ENCODE assay signal across 14 mouse cellular contexts in the genomic region with DNA sequence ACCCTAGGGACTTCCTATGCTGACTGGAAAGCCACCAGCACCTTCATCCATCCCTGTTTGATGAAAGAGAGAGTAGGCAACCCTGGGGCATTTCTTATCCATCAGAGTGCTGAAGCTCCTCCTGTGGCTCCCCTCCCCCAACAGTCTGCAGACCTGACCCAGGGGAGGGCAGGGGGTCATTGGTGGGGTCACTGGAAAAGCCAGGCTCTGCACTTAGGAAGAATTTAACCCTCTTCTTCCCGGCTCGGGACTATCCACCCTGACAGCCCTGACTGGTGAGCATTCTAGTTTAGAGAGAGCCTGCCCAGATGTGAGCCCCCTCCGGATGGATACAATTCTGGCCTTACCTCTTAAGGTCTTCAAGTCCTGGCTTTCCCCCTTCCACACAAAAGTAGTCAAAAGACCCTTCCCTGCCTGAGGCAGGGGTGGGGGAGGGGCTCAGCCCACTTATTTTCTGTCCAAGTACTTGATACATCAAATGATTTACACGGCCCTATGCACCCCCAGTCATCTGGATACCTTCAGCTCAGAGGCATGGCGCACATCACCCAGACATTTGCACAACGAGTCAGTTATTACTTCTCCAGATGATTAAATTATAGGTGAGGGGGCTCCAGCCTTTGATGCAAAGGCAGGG. TPM values are rescaled to one million over a fixed set of nuclear protein-coding genes. Genes with fewer than 3 reads are reported as not detected.
A peak's percentile ranks its signal among the peaks of the same experiment; 100 is the strongest.
DNase-seq lines count a peak whose midpoint lies in the region; ATAC-seq and TF ChIP-seq lines count a peak whose summit lies in the region.
"Had no signal": no experiment of that assay in that cellular context is flagged by ENCODE, and none has a peak within 500 bp of the region (broad histone marks: within the 10 kb centered on the region; RNA-seq: fewer than 3 reads in every experiment).

No protein-coding gene starts in this region.

- peaks cover 12% of the 10 kb centered on the region for H3K36me3 ChIP-seq in forebrain, embryonic 10.5 days (replicated peaks)
- H3K36me3 ChIP-seq in forebrain, embryonic 13.5 days (ENCODE audit: poor library complexity, severe bottlenecking) = no peaks in the 10 kb centered on the region
- no peaks in the 10 kb centered on the region for H3K36me3 ChIP-seq in liver, postnatal 0 days (replicated peaks; ENCODE audit: insufficient read depth, low read length)
- H3K36me3 ChIP-seq in embryonic facial prominence, embryonic 10.5 days (replicated peaks) = peaks cover 11% of the 10 kb centered on the region; the same call in 1 of the 2 replicates
- no peaks in the 10 kb centered on the region for H3K36me3 ChIP-seq in liver, embryonic 16.5 days (ENCODE audit: control insufficient read depth, insufficient read depth)
- H3K36me3 ChIP-seq: forebrain, embryonic 12.5 days; heart, embryonic 12.5 days had no signal

- intact Hi-C loops in gastrocnemius, postnatal 14 days (cut with DNase I; ENCODE audit: low total_unique reads) = no loop called here

- 8% methylated on average over 6 of the region's 6 CpGs for WGBS in forebrain, embryonic 10.5 days
- WGBS in forebrain, embryonic 13.5 days = 19% methylated on average over 6 of the region's 6 CpGs
- WGBS in liver, postnatal 0 days (ENCODE audit: insufficient replicate concordance) = 57% methylated on average over 6 of the region's 6 CpGs
- whole genome bisulfite sequencing in embryonic facial prominence, embryonic 10.5 days = 5% methylated on average over 6 of the region's 6 CpGs
- 46% methylated on average over 6 of the region's 6 CpGs for WGBS in liver, embryonic 16.5 days (ENCODE audit: insufficient replicate concordance)

- no peak for TF ChIP-seq EP300 in liver, postnatal 0 days (IDR thresholded peaks at IDR 0.05; ENCODE audit: low read depth)

- H3K9me3 ChIP-seq in forebrain, embryonic 10.5 days = 0 out of 2 replicates have a peak, but pooled peaks cover 5% of the 10 kb centered on the region
- H3K9me3 ChIP-seq in forebrain, embryonic 13.5 days (replicated peaks) = no peaks in the 10 kb centered on the region
- no peaks in the 10 kb centered on the region for H3K9me3 ChIP-seq in liver, postnatal 0 days (ENCODE audit: low read length)
- H3K9me3 ChIP-seq in embryonic facial prominence, embryonic 10.5 days = no peaks in the 10 kb centered on the region
- no peaks in the 10 kb centered on the region for H3K9me3 ChIP-seq in liver, embryonic 16.5 days (replicated peaks; ENCODE audit: control insufficient read depth, low read length)
- H3K9me3 ChIP-seq: forebrain, embryonic 12.5 days; heart, embryonic 12.5 days had no signal

- peak overlapping the region; percentile 74 for H3K27ac ChIP-seq in forebrain, embryonic 10.5 days
- H3K27ac ChIP-seq in forebrain, embryonic 13.5 days = no peak overlapping the region
- H3K27ac ChIP-seq in liver, postnatal 0 days (ENCODE audit: low read depth) = no peak overlapping the region
- H3K27ac ChIP-seq in embryonic facial prominence, embryonic 10.5 days (replicated peaks) = peak overlapping the region; percentile 82
- no peak overlapping the region for H3K27ac ChIP-seq in liver, embryonic 16.5 days (ENCODE audit: low read length)

- DNase-seq in forebrain, embryonic 10.5 days (ENCODE audit: extremely low spot score, low spot score) = peak; percentile 61
- DNase-seq in liver = peak; percentile 47
- no peak for DNase-seq in liver, postnatal 0 days
- peak; percentile 86 for DNase-seq in embryonic facial prominence, embryonic 10.5 days (ENCODE audit: low spot score)
- no peak for DNase-seq in gastrocnemius, postnatal 14 days
- DNase-seq: cerebellum, adult 11 months; layer of hippocampus, adult 9-11 months; left cerebral cortex, postnatal 4 days; thymus, postnatal 4 days had no signal

- no peak for TF ChIP-seq CTCF in liver, postnatal 0 days (IDR thresholded peaks at IDR 0.05; ENCODE audit: low read depth)

- H3K27me3 ChIP-seq in forebrain, embryonic 10.5 days (ENCODE audit: poor library complexity, severe bottlenecking) = no peaks in the 10 kb centered on the region
- no peaks in the 10 kb centered on the region for H3K27me3 ChIP-seq in forebrain, embryonic 13.5 days
- H3K27me3 ChIP-seq in liver, postnatal 0 days (ENCODE audit: insufficient read depth, low read length) = no peaks in the 10 kb centered on the region
- H3K27me3 ChIP-seq in embryonic facial prominence, embryonic 10.5 days (replicated peaks; ENCODE audit: low read depth, poor library complexity, severe bottlenecking) = no peaks in the 10 kb centered on the region
- no peaks in the 10 kb centered on the region for H3K27me3 ChIP-seq in liver, embryonic 16.5 days (ENCODE audit: control insufficient read depth, insufficient read depth, low read depth, low read length)
- H3K27me3 ChIP-seq: heart, embryonic 12.5 days had no signal

- no peak for ATAC-seq in forebrain, embryonic 13.5 days
- ATAC-seq in liver, postnatal 0 days = no peak
- 0 out of 2 replicates have a peak, but pooled peaks have one; percentile 40 for ATAC-seq in liver, embryonic 16.5 days (ENCODE audit: low read depth)
- no peak for ATAC-seq in erythroblast, adult 5-6 weeks (replicated peaks; ENCODE audit: low FRiP score, poor library complexity, severe bottlenecking)

- no peak overlapping the region for H3K4me2 ChIP-seq in forebrain, embryonic 13.5 days
- no peak overlapping the region for H3K4me2 ChIP-seq in liver, postnatal 0 days (ENCODE audit: low read depth, low read length)
- peak overlapping the region; percentile 15; the same call in 1 of the 2 replicates for H3K4me2 ChIP-seq in liver, embryonic 16.5 days (ENCODE audit: low read depth, low read length)
- H3K4me2 ChIP-seq: forebrain, embryonic 12.5 days; heart, embryonic 12.5 days had no signal

- no peak overlapping the region for H3K9ac ChIP-seq in forebrain, embryonic 13.5 days
- no peak overlapping the region for H3K9ac ChIP-seq in liver, postnatal 0 days (replicated peaks)
- no peak overlapping the region for H3K9ac ChIP-seq in liver, embryonic 16.5 days (ENCODE audit: low read depth, low read length)
- H3K9ac ChIP-seq: forebrain, embryonic 12.5 days; heart, embryonic 12.5 days had no signal

- peak overlapping the region; percentile 23 for H3K4me3 ChIP-seq in forebrain, embryonic 10.5 days
- H3K4me3 ChIP-seq in forebrain, embryonic 13.5 days = no peak overlapping the region
- no peak overlapping the region for H3K4me3 ChIP-seq in liver, postnatal 0 days (ENCODE audit: low read depth, low read length)
- peak overlapping the region; percentile 44 for H3K4me3 ChIP-seq in embryonic facial prominence, embryonic 10.5 days
- no peak overlapping the region for H3K4me3 ChIP-seq in liver, embryonic 16.5 days (ENCODE audit: low read depth, low read length)
- H3K4me3 ChIP-seq: forebrain, embryonic 12.5 days; heart, embryonic 12.5 days had no signal

- peaks cover 77% of the 10 kb centered on the region for H3K4me1 ChIP-seq in forebrain, embryonic 10.5 days
- peaks cover 17% of the 10 kb centered on the region for H3K4me1 ChIP-seq in forebrain, embryonic 13.5 days
- H3K4me1 ChIP-seq in liver, postnatal 0 days (ENCODE audit: insufficient read depth) = peaks cover 13% of the 10 kb centered on the region
- H3K4me1 ChIP-seq in embryonic facial prominence, embryonic 10.5 days = peaks cover 77% of the 10 kb centered on the region
- H3K4me1 ChIP-seq in liver, embryonic 16.5 days (ENCODE audit: control insufficient read depth, low read depth, low read length) = peaks cover 5% of the 10 kb centered on the region

RNA-seq across cellular contexts. Expression of gene Sox13, which starts 15.2 kb away (rescaled TPM):
- polyA plus RNA-seq in forebrain, embryonic 10.5 days (2016; fragmentation: Nextera tagmentation; extraction: Ambion mirVana) = 12.5 and 14.1 TPM in 2 replicates
- polyA plus RNA-seq in forebrain, embryonic 13.5 days (2015; fragmentation: Nextera tagmentation; extraction: Ambion mirVana) = 5.8 and 6.8 TPM in 2 replicates
- polyA plus RNA-seq in liver, postnatal 0 days (2015; fragmentation: Nextera tagmentation; extraction: Ambion mirVana) = 1.3 and 1.9 TPM in 2 replicates
- 12.1 and 18.1 TPM in 2 replicates for polyA plus RNA-seq in embryonic facial prominence, embryonic 10.5 days (2016; fragmentation: Nextera tagmentation; extraction: Ambion mirVana)
- polyA plus RNA-seq in liver, embryonic 16.5 days (2015; fragmentation: Nextera tagmentation; extraction: Ambion mirVana) = 1.4 and 1.7 TPM in 2 replicates
- 1.0 TPM in 1 of 2 replicates, not detected in the other for total RNA-seq in erythroblast, adult 5-6 weeks (2015; ENCODE audit: low replicate concordance)
- 0.77 and 2.2 TPM in 2 replicates for total RNA-seq in erythroblast, adult 5-6 weeks (2017; ENCODE audit: low replicate concordance)
- 10 to 100 TPM in 1 of 2 experiments, 1 to 10 TPM in 1; 9.7 to 10.9 TPM for total RNA-seq in gastrocnemius, postnatal 14 days (2021)

RNA-seq across cellular contexts. Expression of gene Etnk2, which starts 45.6 kb away (rescaled TPM):
- polyA plus RNA-seq in forebrain, embryonic 10.5 days (2016; fragmentation: Nextera tagmentation; extraction: Ambion mirVana) = 1.7 and 2.3 TPM in 2 replicates
- polyA plus RNA-seq in forebrain, embryonic 13.5 days (2015; fragmentation: Nextera tagmentation; extraction: Ambion mirVana) = 2.9 TPM in 2 replicates
- 39.5 and 39.6 TPM in 2 replicates for polyA plus RNA-seq in liver, postnatal 0 days (2015; fragmentation: Nextera tagmentation; extraction: Ambion mirVana)
- polyA plus RNA-seq in embryonic facial prominence, embryonic 10.5 days (2016; fragmentation: Nextera tagmentation; extraction: Ambion mirVana) = 2.6 and 3.3 TPM in 2 replicates
- polyA plus RNA-seq in liver, embryonic 16.5 days (2015; fragmentation: Nextera tagmentation; extraction: Ambion mirVana) = 15.5 and 20.3 TPM in 2 replicates
- total RNA-seq in erythroblast, adult 5-6 weeks (2015; ENCODE audit: low replicate concordance) = not detected in 2 replicates
- total RNA-seq in erythroblast, adult 5-6 weeks (2017; ENCODE audit: low replicate concordance) = not detected in 2 replicates
- under 1 TPM; 0.13 to 0.23 TPM for total RNA-seq in gastrocnemius, postnatal 14 days (2021)

RNA-seq across cellular contexts. Expression of gene Ren1, which starts 58.7 kb away (rescaled TPM):
- not detected in 2 replicates for polyA plus RNA-seq in forebrain, embryonic 10.5 days (2016; fragmentation: Nextera tagmentation; extraction: Ambion mirVana)
- polyA plus RNA-seq in forebrain, embryonic 13.5 days (2015; fragmentation: Nextera tagmentation; extraction: Ambion mirVana) = not detected in 2 replicates
- 0.64 and 0.88 TPM in 2 replicates for polyA plus RNA-seq in liver, postnatal 0 days (2015; fragmentation: Nextera tagmentation; extraction: Ambion mirVana)
- polyA plus RNA-seq in embryonic facial prominence, embryonic 10.5 days (2016; fragmentation: Nextera tagmentation; extraction: Ambion mirVana) = 0.13 TPM in 1 of 2 replicates, not detected in the other
- polyA plus RNA-seq in liver, embryonic 16.5 days (2015; fragmentation: Nextera tagmentation; extraction: Ambion mirVana) = 0.56 and 0.72 TPM in 2 replicates
- total RNA-seq in erythroblast, adult 5-6 weeks (2015; ENCODE audit: low replicate concordance) = not detected in 2 replicates
- not detected in 2 replicates for total RNA-seq in erythroblast, adult 5-6 weeks (2017; ENCODE audit: low replicate concordance)
- total RNA-seq in gastrocnemius, postnatal 14 days (2021) = not detected
- total RNA-seq: left cerebral cortex, postnatal 4 days had no signal
- polyA plus RNA-seq: forebrain, embryonic 12.5 days had no signal

Comparison
In these comparisons a context has a peak if more than half of its experiments do, and no peak if none do; other contexts are left out.
1. DNase-seq: peak in forebrain, embryonic 10.5 days (single experiment), liver (single experiment) and embryonic facial prominence, embryonic 10.5 days (single experiment); none in liver, postnatal 0 days (single experiment) and gastrocnemius, postnatal 14 days (single experiment).
2. H3K27ac ChIP-seq: peak in forebrain, embryonic 10.5 days (single experiment) and embryonic facial prominence, embryonic 10.5 days (single experiment); none in forebrain, embryonic 13.5 days (single experiment), liver, postnatal 0 days (single experiment) and liver, embryonic 16.5 days (single experiment).
3. H3K4me3 ChIP-seq: peak in forebrain, embryonic 10.5 days (single experiment) and embryonic facial prominence, embryonic 10.5 days (single experiment); none in forebrain, embryonic 13.5 days (single experiment), liver, postnatal 0 days (single experiment) and liver, embryonic 16.5 days (single experiment).